Mouse (Mus musculus): Measurements from ENCODE around the gene Krt33b. TPM values are rescaled to one million over a fixed set of nuclear protein-coding genes. Genes with fewer than 3 reads are reported as not detected.

Gene Krt33b
- polyA plus RNA-seq, 1 experiment from 2014 or later: not detected

GRCm38 (mm10) chr11:100046303-100046866, 16.7 kb upstream of the Krt33b start:
- H3K4me3 ChIP-seq (ENCODE audit: low read length): no peak overlapping the region
- H3K36me3 ChIP-seq (ENCODE audit: control insufficient read depth, insufficient read depth): no peaks in the 10 kb centered on the region
- peaks cover 3% of the 10 kb centered on the region; the same call in 1 of the 2 replicates for H3K4me1 ChIP-seq (ENCODE audit: control insufficient read depth, insufficient read depth, low read length)
- ATAC-seq (replicated peaks; ENCODE audit: extremely low read depth, insufficient read depth, low FRiP score): no peak
- no peaks in the 10 kb centered on the region for H3K27me3 ChIP-seq (ENCODE audit: control insufficient read depth, insufficient read depth, low read length)
- no peak overlapping the region for H3K9ac ChIP-seq (ENCODE audit: low read length)
- H3K27ac ChIP-seq (ENCODE audit: low read length): no peak overlapping the region
- WGBS: 36% methylated on average over 6 of the region's 6 CpGs
- no peaks in the 10 kb centered on the region for H3K9me3 ChIP-seq (replicated peaks; ENCODE audit: control insufficient read depth, low read length)
- peak overlapping the region; percentile 8; the same call in 1 of the 2 replicates for H3K4me2 ChIP-seq (ENCODE audit: low read depth, low read length)

GRCm38 (mm10) chr11:100041454-100041853, 11.8 kb upstream of the Krt33b start, which contains the start of gene Krt34:
Krt34 (minus strand) TSS chr11:100041554.
- Histone ChIP-seq H3K9me3 (replicated peaks; ENCODE audit: control insufficient read depth, low read length) (no peaks in the 10 kb centered on the region), H3K27ac (ENCODE audit: low read length) (no peak within 1 kb of the TSS), H3K4me2 (ENCODE audit: low read depth, low read length) (no peak within 1 kb of the TSS), H3K9ac (ENCODE audit: low read length) (no peak within 1 kb of the TSS), H3K27me3 (ENCODE audit: control insufficient read depth, insufficient read depth, low read length) (no peaks in the 10 kb centered on the region), H3K4me3 (ENCODE audit: low read length) (no peak within 1 kb of the TSS), H3K4me1 (ENCODE audit: control insufficient read depth, insufficient read depth, low read length) (peaks cover under 1% of the 10 kb centered on the region; the same call in 1 of the 2 replicates), H3K36me3 (ENCODE audit: control insufficient read depth, insufficient read depth) (no peaks in the 10 kb centered on the region)
- no peak for ATAC-seq (replicated peaks; ENCODE audit: extremely low read depth, insufficient read depth, low FRiP score)
- WGBS: 85% methylated on average over 6 of the region's 6 CpGs

GRCm38 (mm10) chr11:100021438-100021837, 8.2 kb downstream of the Krt33b start:
- Histone ChIP-seq H3K9ac (ENCODE audit: low read length) (no peak overlapping the region), H3K9me3 (replicated peaks; ENCODE audit: control insufficient read depth, low read length) (no peaks in the 10 kb centered on the region), H3K27ac (ENCODE audit: low read length) (no peak overlapping the region), H3K4me1 (ENCODE audit: control insufficient read depth, insufficient read depth, low read length) (no peaks in the 10 kb centered on the region), H3K4me3 (ENCODE audit: low read length) (no peak overlapping the region), H3K27me3 (ENCODE audit: control insufficient read depth, insufficient read depth, low read length) (no peaks in the 10 kb centered on the region), H3K4me2 (ENCODE audit: low read depth, low read length) (no peak overlapping the region), H3K36me3 (ENCODE audit: control insufficient read depth, insufficient read depth) (no peaks in the 10 kb centered on the region)
- ATAC-seq (replicated peaks; ENCODE audit: extremely low read depth, insufficient read depth, low FRiP score): no peak
- WGBS: 49% methylated on average over 5 of the region's 5 CpGs

GRCm38 (mm10) chr11:100019466-100019865, 10.2 kb downstream of the Krt33b start:
- 61% methylated on average over 1 of the region's 1 CpGs for WGBS
- Histone ChIP-seq H3K36me3 (ENCODE audit: control insufficient read depth, insufficient read depth) (no peaks in the 10 kb centered on the region), H3K27me3 (ENCODE audit: control insufficient read depth, insufficient read depth, low read length) (no peaks in the 10 kb centered on the region), H3K4me2 (ENCODE audit: low read depth, low read length) (no peak overlapping the region), H3K9me3 (replicated peaks; ENCODE audit: control insufficient read depth, low read length) (no peaks in the 10 kb centered on the region), H3K27ac (ENCODE audit: low read length) (no peak overlapping the region), H3K9ac (ENCODE audit: low read length) (no peak overlapping the region), H3K4me3 (ENCODE audit: low read length) (no peak overlapping the region), H3K4me1 (ENCODE audit: control insufficient read depth, insufficient read depth, low read length) (no peaks in the 10 kb centered on the region)
- ATAC-seq (replicated peaks; ENCODE audit: extremely low read depth, insufficient read depth, low FRiP score): no peak

- H3K4me2 ChIP-seq (ENCODE audit: low read depth, low read length): no peak within 1 kb of the TSS
- H3K9ac ChIP-seq (ENCODE audit: low read length): no peak within 1 kb of the TSS
- H3K4me1 ChIP-seq (ENCODE audit: control insufficient read depth, insufficient read depth, low read length): no peaks in the 10 kb centered on the region
- H3K27me3 ChIP-seq (ENCODE audit: control insufficient read depth, insufficient read depth, low read length): no peaks in the 10 kb centered on the region
- H3K36me3 ChIP-seq (ENCODE audit: control insufficient read depth, insufficient read depth): no peaks in the 10 kb centered on the region
- H3K9me3 ChIP-seq (replicated peaks; ENCODE audit: control insufficient read depth, low read length): no peaks in the 10 kb centered on the region
- no peak within 1 kb of the TSS for H3K4me3 ChIP-seq (ENCODE audit: low read length)
- ATAC-seq (replicated peaks; ENCODE audit: extremely low read depth, insufficient read depth, low FRiP score): no peak
- H3K27ac ChIP-seq (ENCODE audit: low read length): no peak within 1 kb of the TSS
- WGBS: 72% methylated on average over 4 of the region's 4 CpGs
These were observed 13.6 kb downstream of the Krt33b start, which contains the start of gene Krt33a for GRCm38 (mm10) chr11:100016112-100016511. Krt33a (minus strand) TSS chr11:100016212.

- Histone ChIP-seq H3K9me3 (replicated peaks; ENCODE audit: control insufficient read depth, low read length) (no peaks in the 10 kb centered on the region), H3K4me1 (ENCODE audit: control insufficient read depth, insufficient read depth, low read length) (no peaks in the 10 kb centered on the region), H3K27me3 (ENCODE audit: control insufficient read depth, insufficient read depth, low read length) (no peaks in the 10 kb centered on the region), H3K27ac (ENCODE audit: low read length) (no peak overlapping the region), H3K4me3 (ENCODE audit: low read length) (no peak overlapping the region), H3K9ac (ENCODE audit: low read length) (no peak overlapping the region), H3K36me3 (ENCODE audit: control insufficient read depth, insufficient read depth) (no peaks in the 10 kb centered on the region), H3K4me2 (ENCODE audit: low read depth, low read length) (no peak overlapping the region)
- no peak for ATAC-seq (replicated peaks; ENCODE audit: extremely low read depth, insufficient read depth, low FRiP score)
- 59% methylated on average over 4 of the region's 4 CpGs for WGBS
These were observed 15.9 kb downstream of the Krt33b start for GRCm38 (mm10) chr11:100013691-100014171.

GRCm38 (mm10) chr11:100010682-100011081, 19.0 kb downstream of the Krt33b start:
- Histone ChIP-seq H3K9me3 (replicated peaks; ENCODE audit: control insufficient read depth, low read length) (no peaks in the 10 kb centered on the region; the same call in 1 of the 2 replicates), H3K4me1 (ENCODE audit: control insufficient read depth, insufficient read depth, low read length) (no peaks in the 10 kb centered on the region), H3K4me3 (ENCODE audit: low read length) (no peak overlapping the region), H3K4me2 (ENCODE audit: low read depth, low read length) (no peak overlapping the region), H3K27ac (ENCODE audit: low read length) (no peak overlapping the region), H3K27me3 (ENCODE audit: control insufficient read depth, insufficient read depth, low read length) (no peaks in the 10 kb centered on the region), H3K36me3 (ENCODE audit: control insufficient read depth, insufficient read depth) (no peaks in the 10 kb centered on the region), H3K9ac (ENCODE audit: low read length) (no peak overlapping the region)
- ATAC-seq (replicated peaks; ENCODE audit: extremely low read depth, insufficient read depth, low FRiP score): no peak
- 85% methylated on average over 5 of the region's 5 CpGs for WGBS

GRCm38 (mm10) chr11:100008336-100008735, 21.3 kb downstream of the Krt33b start:
- Histone ChIP-seq H3K9me3 (replicated peaks; ENCODE audit: control insufficient read depth, low read length) (no peaks in the 10 kb centered on the region; the same call in 1 of the 2 replicates), H3K27me3 (ENCODE audit: control insufficient read depth, insufficient read depth, low read length) (no peaks in the 10 kb centered on the region), H3K4me1 (ENCODE audit: control insufficient read depth, insufficient read depth, low read length) (no peaks in the 10 kb centered on the region), H3K36me3 (ENCODE audit: control insufficient read depth, insufficient read depth) (no peaks in the 10 kb centered on the region), H3K4me2 (ENCODE audit: low read depth, low read length) (no peak overlapping the region), H3K4me3 (ENCODE audit: low read length) (no peak overlapping the region), H3K27ac (ENCODE audit: low read length) (no peak overlapping the region), H3K9ac (ENCODE audit: low read length) (no peak overlapping the region)
- WGBS: 67% methylated on average over 5 of the region's 5 CpGs
- no peak for ATAC-seq (replicated peaks; ENCODE audit: extremely low read depth, insufficient read depth, low FRiP score)

GRCm38 (mm10) chr11:100006624-100007023, 23.0 kb downstream of the Krt33b start:
- no peak overlapping the region for H3K4me3 ChIP-seq (ENCODE audit: low read length)
- no peak for ATAC-seq (replicated peaks; ENCODE audit: extremely low read depth, insufficient read depth, low FRiP score)
- H3K27me3 ChIP-seq (ENCODE audit: control insufficient read depth, insufficient read depth, low read length): no peaks in the 10 kb centered on the region
- 56% methylated on average over 3 of the region's 3 CpGs for WGBS
- H3K4me1 ChIP-seq (ENCODE audit: control insufficient read depth, insufficient read depth, low read length): no peaks in the 10 kb centered on the region
- no peak overlapping the region for H3K9ac ChIP-seq (ENCODE audit: low read length)
- H3K27ac ChIP-seq (ENCODE audit: low read length): no peak overlapping the region
- H3K4me2 ChIP-seq (ENCODE audit: low read depth, low read length): no peak overlapping the region
- peaks cover 2% of the 10 kb centered on the region for H3K9me3 ChIP-seq (replicated peaks; ENCODE audit: control insufficient read depth, low read length)
- H3K36me3 ChIP-seq (ENCODE audit: control insufficient read depth, insufficient read depth): no peaks in the 10 kb centered on the region
